Mouse (Mus musculus) gastrocnemius, adult 18-20 months (tissue): ENCODE measurements around the gene Lrrc37a. TPM values are rescaled to one million over a fixed set of nuclear protein-coding genes. Genes with fewer than 3 reads are reported as not detected.
"Not testable (repeated sequence)": the region's sequence is repeated elsewhere in the genome, so short reads cannot be mapped to it uniquely, and the experiment has no call there.

Experiments
- DNase-seq: peaks from one replicate; pipeline ENCODE4 v3.0.0; 2021; ENCODE audit warnings: low spot score
- long read RNA-seq, 2 experiments: library from polyadenylated mRNA; stranded (forward); transcript quantifications; one replicate each; pipeline ENCODE4 v2.0.0; 2021
- total RNA-seq, 2 experiments: library from RNA; stranded (reverse); gene quantifications; 2 replicates each; pipeline ENCODE4 v1.2.3; 2021

The Lrrc37a gene
- total RNA-seq, result not detected
- long read RNA-seq, experiment 1, result 0 reads
- long read RNA-seq, experiment 2, result 0 reads

DNA sequence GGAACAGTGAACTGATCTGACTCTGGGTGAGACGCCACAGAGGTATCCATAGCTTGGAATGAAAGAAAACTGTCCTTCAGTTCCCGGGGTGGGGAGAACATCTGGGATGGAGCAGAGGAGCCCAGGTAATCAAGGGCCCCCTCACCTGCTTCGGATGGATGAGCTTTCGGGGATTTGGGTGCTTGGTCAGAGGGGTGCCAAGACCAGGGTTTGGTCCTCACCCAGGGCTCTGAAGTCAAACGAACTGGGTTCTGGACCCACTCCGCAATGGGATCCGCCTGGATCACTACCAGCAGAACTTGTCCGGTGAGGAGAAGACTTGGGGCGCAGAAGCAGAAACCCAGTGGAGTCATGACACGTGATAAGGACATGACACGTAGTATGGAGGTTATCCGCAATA, at the start of gene Lrrc37a:
TSS of gene Lrrc37a (minus strand) at position 101 of the 400 bp plus-strand sequence.
- DNase-seq, result no peak

DNA sequence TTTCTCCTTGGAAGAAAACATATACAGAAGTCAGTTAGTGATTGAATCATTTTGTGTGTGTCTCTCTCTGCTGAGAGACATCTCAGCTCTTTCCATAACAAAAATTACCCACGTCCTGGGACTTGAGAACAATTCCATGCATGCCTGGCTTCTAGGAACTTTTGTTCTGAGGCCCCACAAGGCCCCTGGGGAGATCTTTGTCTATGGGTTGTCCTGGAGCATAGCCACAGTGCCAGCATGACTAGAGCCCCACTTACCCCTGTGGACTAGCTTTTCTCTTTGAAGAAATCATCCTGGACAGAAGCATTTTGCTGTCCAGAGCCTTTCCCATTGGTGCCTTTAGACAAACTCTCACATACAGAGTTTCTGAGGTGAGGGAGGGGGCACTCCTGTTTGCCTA, 30.6 kb upstream of the Lrrc37a start:
- DNase-seq, result not testable (repeated sequence)

DNA sequence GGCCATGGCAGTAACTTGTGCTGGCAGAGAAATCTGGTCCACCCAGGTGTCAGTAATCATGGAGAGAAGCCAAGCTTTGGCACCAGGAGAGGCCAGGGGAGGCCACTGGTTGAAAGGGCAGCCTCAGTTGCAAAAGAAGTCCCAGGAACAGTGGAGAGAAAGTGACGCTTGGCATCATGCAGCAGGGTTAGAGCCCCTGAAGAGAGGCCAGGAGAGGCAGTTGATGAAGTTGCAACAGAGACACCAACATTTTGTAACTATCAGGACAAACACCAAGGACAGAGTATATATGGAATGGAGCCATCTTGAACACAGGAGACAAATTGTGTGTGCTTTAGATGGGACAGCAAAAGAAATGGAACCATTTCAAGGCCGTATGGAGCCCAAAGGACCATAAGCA, 7.7 kb upstream of the Lrrc37a start:
- no peak for DNase-seq

DNA sequence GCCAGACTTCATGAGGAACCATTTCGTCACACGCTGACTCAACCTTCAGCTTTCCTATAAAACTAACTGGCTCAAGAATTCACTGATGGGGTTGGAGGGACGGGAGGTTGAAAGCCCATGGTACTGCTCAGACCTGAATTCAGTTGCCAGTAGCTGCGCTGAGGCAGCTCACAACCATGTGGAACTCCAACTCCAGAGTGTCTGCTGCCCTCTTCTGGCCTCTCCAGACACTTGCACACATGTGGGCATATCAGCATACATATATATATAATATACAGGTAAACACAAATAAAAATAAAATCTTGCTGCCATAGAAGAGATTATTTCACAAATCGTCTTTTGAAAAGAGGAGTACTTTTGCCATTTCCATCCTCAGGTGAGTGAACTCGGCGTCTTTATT, 40.0 kb downstream of the Lrrc37a start:
- DNase-seq, result no peak

DNA sequence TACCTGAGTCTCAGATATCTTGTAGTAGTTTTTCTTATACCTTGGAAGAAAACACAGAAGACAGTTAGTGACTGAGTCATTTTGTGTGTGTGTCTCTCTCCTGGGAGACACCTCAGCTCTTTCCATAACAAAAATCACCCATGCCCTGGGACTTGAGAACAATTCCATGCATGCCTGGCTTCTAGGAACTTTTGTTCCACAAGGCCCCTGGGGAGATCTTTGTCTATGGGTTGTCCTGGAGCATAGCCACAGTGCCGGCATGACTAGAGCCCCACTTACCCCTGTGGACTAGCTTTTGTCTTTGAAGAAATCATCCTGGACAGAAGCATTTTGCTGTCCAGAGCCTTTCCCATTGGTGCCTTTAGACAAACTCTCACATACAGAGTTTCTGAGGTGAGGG, 53.3 kb downstream of the Lrrc37a start:
- DNase-seq, result not testable (repeated sequence)

DNA sequence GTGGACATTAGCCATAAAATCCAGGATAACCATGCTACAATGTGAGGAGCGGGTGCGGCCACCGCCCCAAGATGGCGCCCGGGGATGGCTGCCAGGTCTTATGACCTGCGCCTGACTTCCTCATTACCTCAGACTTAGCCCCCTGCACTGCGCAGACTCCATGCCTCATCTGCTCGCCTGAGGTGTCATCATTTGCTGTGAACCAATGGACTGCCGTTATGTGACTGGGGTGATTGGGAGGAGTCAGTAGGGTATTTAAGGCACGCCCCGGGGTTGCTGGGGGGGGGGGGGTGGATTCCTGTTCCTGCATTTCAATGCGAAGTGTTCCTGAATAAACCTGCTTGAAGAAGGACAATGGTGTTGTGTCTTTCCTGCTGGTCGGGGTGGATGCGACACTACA, 54.7 kb downstream of the Lrrc37a start:
- DNase-seq, result not testable (repeated sequence)

DNA sequence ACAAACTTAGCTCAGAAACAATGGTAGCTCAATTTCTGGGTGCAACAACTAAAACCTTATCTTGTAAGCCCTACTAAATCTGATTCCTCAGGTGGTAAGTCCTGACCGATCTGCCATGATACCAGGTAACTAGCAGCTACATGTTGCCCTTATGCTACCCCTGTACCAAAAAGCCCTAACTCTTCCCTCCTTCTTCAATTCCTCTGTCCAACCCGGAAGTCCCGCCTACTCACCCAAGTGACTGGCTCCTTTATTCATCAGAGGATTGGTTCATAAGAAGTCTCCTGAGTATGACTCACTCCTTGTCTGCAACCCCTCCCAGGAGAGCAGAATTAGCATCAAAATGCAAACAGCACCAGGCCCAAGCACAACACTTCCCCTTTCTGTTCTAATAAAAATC, 60.7 kb downstream of the Lrrc37a start:
- DNase-seq, result no peak

DNA sequence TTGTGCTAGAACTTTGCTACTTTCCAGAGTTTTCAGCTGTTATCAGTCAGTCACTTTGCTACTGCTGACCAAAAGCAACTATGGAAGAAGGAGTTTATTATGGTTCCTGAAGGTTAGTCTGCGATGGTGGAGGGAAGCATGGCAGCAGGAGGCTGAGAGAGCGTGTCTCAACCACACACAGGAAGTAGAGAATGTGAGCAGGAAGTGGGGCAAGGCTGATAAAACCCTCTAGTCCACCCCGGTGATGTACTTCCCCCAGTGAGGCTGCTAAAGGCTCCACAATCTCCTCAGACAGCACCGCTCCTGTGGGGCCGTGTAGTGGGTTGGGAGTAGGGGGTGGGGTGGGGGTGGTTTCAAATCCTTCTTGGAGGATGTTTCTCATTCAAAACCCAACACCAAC, 68.1 kb downstream of the Lrrc37a start:
- DNase-seq, result no peak

DNA sequence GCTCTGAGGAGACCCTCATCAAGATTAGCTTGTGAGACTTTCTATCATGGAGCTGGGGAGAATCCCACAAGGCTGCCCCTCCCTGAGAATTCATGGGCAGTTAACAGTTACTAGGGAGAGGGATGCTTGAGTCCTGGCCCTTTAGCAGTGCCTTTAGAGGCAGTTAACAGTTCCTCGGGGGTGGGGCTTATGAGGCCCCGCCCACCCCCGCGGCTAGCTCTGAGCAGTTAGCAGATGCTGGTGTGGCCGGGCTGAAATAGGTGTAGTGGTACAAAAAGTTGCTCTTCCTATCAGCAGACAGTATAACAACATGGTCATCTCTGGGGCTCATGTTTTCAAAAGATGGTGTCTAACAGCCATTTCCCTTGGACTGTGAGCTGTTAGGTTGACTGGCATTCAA, 79.4 kb downstream of the Lrrc37a start:
- DNase-seq, result no peak

DNA sequence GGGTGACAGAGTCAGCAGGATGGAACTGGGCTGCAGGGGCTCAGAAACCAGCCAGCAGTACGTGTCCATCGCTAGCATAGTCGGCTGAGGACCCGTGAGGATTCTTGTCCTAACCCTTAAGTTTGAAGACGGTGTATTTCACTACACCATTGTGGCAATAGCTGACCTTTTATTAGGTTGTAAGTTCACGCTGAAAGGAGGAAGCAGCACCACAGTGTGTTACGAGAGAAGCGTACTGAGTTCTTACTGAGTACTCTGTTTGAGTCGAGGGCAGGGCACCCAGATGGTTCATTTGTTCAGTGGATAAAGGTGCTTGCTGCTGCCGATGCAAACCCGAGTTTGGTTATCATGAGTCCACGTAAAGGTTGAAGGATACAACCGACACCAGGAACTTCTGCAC, 84.7 kb downstream of the Lrrc37a start:
- DNase-seq, result no peak

DNA sequence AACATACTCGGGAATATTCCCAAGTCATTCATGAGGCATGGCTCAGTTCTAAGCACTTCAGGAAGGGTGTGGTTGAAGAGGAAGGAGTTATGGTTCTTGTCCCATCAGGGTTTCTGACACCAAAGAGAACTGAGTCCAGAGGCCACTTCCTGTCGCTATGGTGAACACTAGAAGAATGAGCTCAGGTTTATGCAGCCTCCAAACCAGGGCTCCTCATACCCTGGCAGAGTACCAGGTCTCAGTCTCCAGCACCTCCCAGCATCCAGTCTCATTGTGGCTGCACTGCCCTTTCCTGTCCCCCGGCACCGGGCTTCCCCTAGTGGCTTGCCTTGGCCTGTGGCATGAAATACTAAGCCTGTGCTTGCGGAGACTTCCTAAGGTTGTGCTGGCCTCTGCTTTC, 85.2 kb downstream of the Lrrc37a start:
- no peak for DNase-seq

DNA sequence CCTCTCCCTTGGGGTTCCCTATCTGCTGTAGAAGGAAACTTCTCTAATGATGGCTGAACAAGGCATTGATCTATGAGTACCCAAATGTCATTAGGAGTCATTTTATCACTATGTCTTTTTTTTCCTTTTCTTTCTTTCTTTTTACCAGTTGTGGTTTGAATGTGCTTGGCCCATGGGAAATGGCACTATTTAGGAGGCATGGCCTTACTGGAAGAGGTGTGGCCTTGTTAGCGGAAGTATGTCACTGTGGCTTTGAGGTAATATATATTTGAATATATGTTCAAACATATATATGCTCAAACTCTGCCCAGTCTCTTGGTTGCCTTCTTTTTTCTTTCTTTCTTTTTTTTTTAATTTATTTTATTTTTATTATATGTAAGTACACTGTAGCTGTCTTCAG, 90.9 kb downstream of the Lrrc37a start:
- no peak for DNase-seq

DNA sequence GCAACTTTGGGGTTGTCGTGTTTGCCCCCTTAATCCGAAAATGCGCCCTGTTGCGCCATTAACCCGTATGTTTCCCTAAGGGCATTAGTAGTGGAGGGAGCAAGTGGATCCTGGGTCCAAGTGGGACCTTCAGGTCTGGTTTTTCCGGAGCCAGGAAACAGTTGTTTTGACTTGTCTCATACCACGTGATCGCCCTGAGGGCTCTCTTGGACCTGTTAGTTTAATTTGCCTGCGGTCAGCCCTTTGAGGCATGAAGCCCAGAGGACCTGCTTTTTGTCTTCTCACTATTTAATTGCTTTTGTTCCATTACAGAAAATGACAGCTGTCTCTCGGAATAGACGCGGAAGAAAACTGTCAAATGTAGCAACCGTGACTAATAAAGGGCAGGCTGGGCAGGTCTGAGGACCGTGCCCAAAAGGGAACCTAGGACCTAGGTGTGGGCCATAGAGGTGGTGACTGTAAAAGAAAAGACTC, 91.4 kb downstream of the Lrrc37a start:
- no peak for DNase-seq

DNA sequence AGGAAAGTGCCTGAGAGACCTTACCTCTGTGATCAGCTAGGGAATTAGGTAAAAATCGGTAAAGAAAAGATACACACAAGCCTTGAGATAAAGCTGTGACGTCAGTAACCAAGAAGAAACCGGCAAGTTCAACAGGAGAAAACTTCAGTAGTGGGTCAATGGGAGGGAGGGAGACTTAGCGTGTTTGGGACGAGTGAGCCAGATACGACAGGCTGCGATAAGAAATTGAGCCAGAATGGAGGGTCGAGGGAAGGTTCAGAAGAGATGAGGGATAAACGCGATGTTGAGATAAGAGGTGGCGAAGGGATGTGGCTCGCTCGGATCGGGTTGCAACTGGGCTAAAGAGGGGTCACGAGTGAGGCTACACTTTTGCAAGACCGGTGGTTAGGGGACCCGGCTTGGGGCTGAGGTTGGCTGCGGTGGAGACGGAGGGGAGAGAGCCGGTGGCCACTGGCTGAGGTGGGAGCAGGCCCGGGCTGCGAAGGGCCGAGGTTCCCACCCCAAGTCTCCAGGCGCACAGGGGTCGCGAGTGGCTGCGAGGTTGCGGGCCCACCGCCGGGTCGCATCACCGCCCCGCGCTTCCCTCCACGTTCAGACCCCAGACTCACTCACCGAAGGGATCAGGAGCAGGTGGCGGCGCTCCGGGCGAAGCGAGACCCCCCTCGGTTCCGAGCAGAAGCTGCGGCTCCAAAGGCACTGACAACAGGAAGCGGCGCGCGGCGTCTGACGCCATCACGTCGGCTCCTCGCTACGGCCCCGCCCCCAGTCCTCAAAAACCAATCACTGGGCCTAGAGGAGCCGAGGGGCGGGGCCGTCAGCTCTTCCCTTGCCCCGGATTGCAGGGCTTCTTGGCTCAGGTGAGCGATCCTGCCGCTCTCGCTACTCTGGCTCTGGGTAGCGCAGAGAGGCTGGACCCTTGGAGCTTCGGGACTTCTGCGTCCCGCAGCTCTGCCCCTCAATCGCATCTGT, 92.1 kb downstream of the Lrrc37a start, which contains the start of gene Plekhm1:
TSS of gene Plekhm1 (minus strand) at position 707 of the 969 bp plus-strand sequence.
- DNase-seq, result peak; percentile 94

DNA sequence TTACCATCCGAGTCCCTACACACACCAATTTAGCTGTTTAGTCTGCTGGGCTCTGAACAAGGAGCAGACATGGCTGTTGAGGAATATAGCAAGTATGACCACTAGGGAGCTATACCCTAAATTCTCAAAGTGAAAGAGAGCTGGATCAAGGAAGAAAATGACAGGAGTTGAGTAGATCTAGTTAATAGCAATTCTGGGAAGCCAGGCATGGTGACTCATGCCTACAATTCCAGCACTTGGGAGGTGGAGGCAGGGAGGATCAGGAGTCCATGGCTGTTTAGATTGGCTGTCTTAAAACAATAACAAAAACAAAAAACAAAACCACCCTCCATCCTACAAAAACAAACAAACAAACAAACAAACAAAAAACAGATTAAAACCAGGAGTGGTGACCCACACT, 93.1 kb downstream of the Lrrc37a start:
- no peak for DNase-seq

DNA sequence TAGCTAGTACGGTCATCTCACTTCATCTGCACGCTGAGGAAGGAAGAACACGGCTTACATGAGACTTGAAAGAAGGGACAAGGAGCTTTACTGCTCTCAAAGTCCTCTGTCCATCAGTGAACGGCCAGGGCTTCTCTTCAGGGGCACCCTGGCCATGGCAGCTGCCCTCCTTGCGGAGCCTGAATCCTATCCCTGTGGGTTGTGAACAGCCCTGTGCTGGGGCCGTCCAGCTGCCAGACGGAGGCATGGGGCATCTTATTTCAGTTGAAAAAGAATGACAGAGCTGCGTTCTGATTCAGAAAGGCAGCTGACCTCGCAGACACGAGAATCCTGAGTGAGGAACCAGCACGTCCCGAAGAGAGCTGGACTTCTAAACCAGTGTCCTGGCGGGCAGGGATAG, 95.5 kb downstream of the Lrrc37a start:
- DNase-seq, result no peak

DNA sequence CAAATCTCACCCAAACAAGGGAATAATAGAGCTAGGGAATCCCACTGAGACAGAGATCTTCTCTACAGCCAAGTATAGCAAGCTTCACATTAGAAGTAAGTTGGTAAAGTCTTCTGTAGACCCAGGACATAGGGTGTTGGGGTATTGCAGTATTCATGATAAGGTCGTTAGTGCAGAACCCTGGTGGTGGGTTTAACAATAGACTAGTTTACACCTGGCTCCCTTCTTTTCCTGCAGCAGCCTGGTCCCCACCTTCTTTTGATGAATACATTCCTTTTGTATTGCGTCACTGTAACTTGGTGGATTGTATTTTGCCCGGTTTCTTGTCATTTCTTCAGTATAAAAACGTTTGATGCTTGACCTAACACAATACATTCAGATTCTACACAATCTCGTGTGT, 97.3 kb downstream of the Lrrc37a start:
- not testable (repeated sequence) for DNase-seq

DNA sequence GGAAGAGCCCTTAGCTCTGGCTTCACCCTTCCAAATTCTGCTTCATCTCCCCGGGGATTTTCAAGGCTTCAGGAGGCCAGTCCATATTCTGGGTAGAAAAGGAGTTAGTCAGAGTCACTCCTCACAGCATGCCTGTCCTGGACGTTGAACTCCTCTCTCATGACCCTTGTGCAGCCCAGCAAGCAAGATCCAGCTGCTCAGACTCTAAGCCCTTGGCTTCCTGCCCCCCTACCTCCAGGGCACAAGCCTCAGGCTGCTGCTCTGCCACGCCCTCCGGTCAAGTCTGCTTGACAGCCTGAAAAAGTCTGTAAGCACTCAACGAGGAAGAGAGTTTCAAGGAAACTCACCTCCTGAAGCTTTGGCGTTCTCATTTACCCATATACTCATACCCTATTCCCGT, 97.8 kb downstream of the Lrrc37a start:
- DNase-seq, result peak; percentile 21

DNA sequence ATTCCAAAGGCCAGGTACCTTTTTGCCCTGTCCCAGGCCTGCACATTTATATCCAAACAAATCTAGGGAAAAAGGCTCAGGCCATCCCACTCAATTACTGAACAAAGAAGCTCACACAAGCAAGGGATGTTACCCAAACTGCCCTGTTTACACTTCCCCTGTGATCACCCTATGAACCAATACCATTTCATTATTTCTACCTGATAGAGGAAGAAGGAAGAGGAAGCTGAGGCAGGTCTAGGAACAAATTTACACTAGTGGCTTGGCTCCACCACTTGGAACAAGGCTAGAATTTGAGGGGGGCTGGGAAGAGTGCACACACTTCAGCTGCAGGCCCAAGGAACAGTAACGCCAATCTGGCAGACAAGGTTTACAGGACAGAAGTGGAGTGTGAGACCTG, 98.6 kb downstream of the Lrrc37a start:
- no peak for DNase-seq

DNA sequence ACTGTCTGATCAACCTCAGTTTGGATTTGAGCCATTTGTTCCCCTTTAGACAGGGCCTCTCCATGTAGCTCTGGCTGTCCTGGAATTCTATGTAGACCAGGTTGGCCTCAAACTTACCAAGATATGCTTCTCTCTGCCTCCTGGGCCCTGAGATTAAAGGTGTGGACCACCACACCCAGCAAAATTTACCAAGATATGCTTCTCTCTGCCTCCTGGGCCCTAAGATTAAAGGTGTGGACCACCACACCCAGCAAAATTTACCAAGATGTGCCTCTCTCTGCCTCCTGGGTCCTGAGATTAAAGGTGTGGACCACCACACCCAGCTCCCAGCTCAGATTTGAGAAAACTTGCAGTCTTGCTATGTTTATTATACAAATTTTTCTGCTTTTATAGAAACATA, 99.8 kb downstream of the Lrrc37a start:
- no peak for DNase-seq

DNA sequence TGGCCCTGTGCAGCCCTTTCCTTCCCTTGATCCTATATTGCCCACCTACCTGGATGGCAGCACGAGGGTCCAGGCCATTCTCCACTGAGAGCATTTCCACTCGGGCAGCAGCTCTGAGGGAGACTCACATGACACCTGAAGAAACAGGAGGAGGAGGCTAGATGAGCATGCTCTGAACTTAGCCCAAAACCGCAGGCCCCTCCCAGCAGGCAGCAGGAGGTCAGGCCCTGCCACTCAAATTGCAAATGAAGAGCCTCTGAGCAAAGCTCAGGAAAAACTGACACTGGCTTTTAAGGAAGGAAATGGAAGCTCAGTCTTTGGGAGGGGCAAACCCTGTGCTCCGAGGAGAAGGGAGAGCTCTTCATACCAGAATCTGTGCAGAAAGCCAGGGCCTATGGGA, 100.6 kb downstream of the Lrrc37a start:
- DNase-seq, result no peak

DNA sequence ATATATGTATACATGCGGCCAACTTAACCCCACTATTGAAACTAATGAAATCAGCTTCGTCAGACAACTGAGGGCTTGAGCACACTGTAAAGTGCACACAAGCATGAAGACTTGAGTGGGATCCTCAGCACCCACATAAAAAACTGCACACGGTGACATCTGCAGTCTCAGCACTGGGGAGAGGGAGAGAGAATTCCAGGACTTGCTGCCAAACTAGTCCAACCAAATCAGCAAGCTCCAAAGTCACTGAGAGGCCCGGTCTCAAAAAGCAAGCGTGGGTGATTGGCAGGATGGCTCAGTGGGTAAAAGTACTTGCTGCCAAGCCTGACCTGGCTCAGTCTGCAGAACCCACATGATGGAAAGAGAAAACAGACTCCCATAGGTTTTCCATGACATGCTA, 101.7 kb downstream of the Lrrc37a start:
- DNase-seq, result no peak

DNA sequence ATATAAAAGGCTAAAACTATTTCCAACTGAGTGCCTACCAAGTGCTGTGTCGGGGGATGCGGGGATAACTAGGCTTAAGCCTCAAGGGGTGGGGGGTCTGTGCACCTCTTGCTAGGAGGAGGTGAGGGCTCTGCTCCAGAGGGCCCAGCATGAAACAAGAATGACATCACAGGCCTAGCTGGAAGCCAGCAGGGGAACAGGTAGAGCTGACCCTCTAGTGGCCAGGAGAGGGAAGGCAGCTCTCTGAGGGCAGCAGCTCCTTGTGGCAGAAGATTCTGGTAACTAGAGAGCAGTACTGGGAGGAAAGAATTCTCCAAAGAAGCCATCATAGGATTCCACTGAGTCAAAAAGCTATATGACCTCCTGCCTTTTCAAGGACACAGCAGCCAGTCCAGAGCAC, 102.2 kb downstream of the Lrrc37a start:
- peak; percentile 29 for DNase-seq
